Mouse (Mus musculus) forebrain, embryonic 12.5 days (tissue): ENCODE measurements around the gene Rcc1l. TPM values are rescaled to one million over a fixed set of nuclear protein-coding genes. Genes with fewer than 3 reads are reported as not detected.

Source experiments
- ATAC-seq: fragments of 200-750 bp; cut with Nextera tagmentation; 2 replicates; pipeline ENCODE4 v1.8.0; 2017; ENCODE audit warnings: moderate TSS enrichment; ENCODE audit not compliant: low FRiP score
- H3K27ac ChIP-seq: fragments of 300-500 bp; sonication (generic); 2 replicates; pipeline ENCODE4 v1.5.1; 2016; ENCODE audit warnings: mild to moderate bottlenecking
- H3K27me3 ChIP-seq: fragments of 300-500 bp; sonication (generic); 2 replicates; pipeline ENCODE4 v1.6.1; 2016; ENCODE audit warnings: mild to moderate bottlenecking
- H3K36me3 ChIP-seq: fragments of 300-500 bp; sonication (generic); replicated peaks from 2 replicates; pipeline ENCODE4 v1.6.1; 2016; ENCODE audit warnings: mild to moderate bottlenecking
- H3K4me1 ChIP-seq: fragments of 300-500 bp; sonication (generic); 2 replicates; pipeline ENCODE4 v1.6.1; 2016
- H3K4me2 ChIP-seq: fragments of 300-500 bp; sonication (generic); 2 replicates; pipeline ENCODE4 v1.6.1; 2016; ENCODE audit warnings: mild to moderate bottlenecking, moderate library complexity
- H3K4me3 ChIP-seq: fragments of 300-500 bp; sonication (generic); replicated peaks from 2 replicates; pipeline ENCODE4 v1.5.1; 2016; ENCODE audit warnings: mild to moderate bottlenecking
- H3K9ac ChIP-seq: fragments of 300-500 bp; sonication (generic); 2 replicates; pipeline ENCODE4 v1.6.1; 2016; ENCODE audit warnings: mild to moderate bottlenecking
- H3K9me3 ChIP-seq: fragments of 300-500 bp; sonication (generic); 2 replicates; pipeline ENCODE4 v1.6.1; 2016
- WGBS: fragments of 180-500 bp; shearing (Covaris S2); methylation state at CpG from one replicate; pipeline ENCODE4 v1.1.7; 2016; 5-methylcytosine and 5-hydroxymethylcytosine counted together
- polyA plus RNA-seq: library from polyadenylated mRNA; unstranded; fragments of >200 nt; fragmentation: Nextera tagmentation; extraction: Ambion mirVana; gene quantifications from 2 replicates; pipeline ENCODE4 v1.2.1, GENCODE M21; 2016

Rcc1l gene
- polyA plus RNA-seq, 1 experiment from 2014 or later: 29.4 TPM

DNA sequence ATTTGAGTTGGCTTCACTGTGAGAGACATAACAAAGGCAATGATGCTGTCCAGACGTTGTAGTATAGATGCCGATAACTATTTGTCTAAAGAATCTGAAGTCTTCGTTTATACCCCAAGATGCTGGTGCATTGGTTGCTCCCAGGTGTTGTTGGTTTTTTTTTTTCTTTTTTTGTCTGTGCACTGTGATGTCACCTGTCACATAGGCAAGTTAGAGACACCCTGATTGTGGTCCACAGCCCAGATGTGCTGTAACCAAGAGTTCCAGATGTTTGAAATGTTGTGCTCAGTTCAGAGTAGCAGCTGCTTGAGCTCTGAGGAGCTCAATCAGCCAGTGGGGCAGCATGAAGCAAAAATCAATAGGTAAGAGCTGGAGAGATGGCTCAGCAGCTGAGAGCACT is 9.5 kb upstream of the Rcc1l start:
- Histone ChIP-seq H3K9ac (no peak overlapping the region), H3K36me3 (no peaks in the 10 kb centered on the region), H3K4me2 (no peak overlapping the region), H3K27ac (no peak overlapping the region), H3K4me1 (peaks cover 18% of the 10 kb centered on the region), H3K27me3 (no peaks in the 10 kb centered on the region), H3K9me3 (no peaks in the 10 kb centered on the region), H3K4me3 (no peak overlapping the region)
- WGBS: 88% methylated on average over 3 of the region's 3 CpGs
- ATAC-seq: no peak

GRCm38 (mm10) chr5:134183880-134184808 is 7.6 kb upstream of the Rcc1l start, which contains the start of gene Gtf2ird2:
Gtf2ird2 (plus strand) TSS chr5:134184019.
- under 1% methylated on average over 88 of the region's 92 CpGs for WGBS
- peak within 1 kb of the TSS; percentile 83 for H3K4me2 ChIP-seq
- peaks cover 18% of the 10 kb centered on the region for H3K4me1 ChIP-seq
- peak within 1 kb of the TSS; percentile 72 for H3K4me3 ChIP-seq
- no peaks in the 10 kb centered on the region for H3K36me3 ChIP-seq
- peak within 1 kb of the TSS; percentile 95 for H3K27ac ChIP-seq
- H3K9me3 ChIP-seq: no peaks in the 10 kb centered on the region
- no peaks in the 10 kb centered on the region for H3K27me3 ChIP-seq
- peak within 1 kb of the TSS; percentile 83 for H3K9ac ChIP-seq
- peak; percentile 95 for ATAC-seq

GRCm38 (mm10) chr5:134183162-134183561 is 6.6 kb upstream of the Rcc1l start:
- peaks cover 18% of the 10 kb centered on the region for H3K4me1 ChIP-seq

DNA sequence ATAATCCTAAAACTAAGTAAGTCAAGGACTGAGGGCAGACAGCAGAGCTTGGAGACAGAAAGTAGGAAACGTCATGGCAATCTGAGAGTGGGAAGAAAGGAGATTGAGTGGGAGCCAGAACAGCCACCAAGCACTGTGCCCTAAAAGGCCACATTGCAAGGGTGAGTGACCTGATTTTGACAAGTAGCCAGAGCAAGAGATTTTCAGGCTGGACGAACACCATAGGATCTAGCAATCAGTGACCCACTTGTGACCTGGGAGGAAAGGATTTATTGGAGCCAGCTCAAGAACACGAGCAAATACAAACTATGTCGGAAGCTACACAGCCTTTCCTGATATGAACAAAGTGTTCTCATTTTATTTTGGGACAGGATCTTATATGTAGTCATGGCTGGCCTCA is 6.2 kb upstream of the Rcc1l start:
- 65% methylated on average over 4 of the region's 4 CpGs for WGBS
- H3K9me3 ChIP-seq: no peaks in the 10 kb centered on the region
- ATAC-seq: no peak
- H3K36me3 ChIP-seq: no peaks in the 10 kb centered on the region
- peak overlapping the region; percentile 72; the same call in 1 of the 2 replicates for H3K4me3 ChIP-seq
- H3K27ac ChIP-seq: no peak overlapping the region
- H3K4me1 ChIP-seq: peaks cover 18% of the 10 kb centered on the region
- no peaks in the 10 kb centered on the region for H3K27me3 ChIP-seq
- H3K9ac ChIP-seq: peak overlapping the region; percentile 83; the same call in 1 of the 2 replicates
- H3K4me2 ChIP-seq: peak overlapping the region; percentile 83

More at GRCm38 (mm10) chr5:134183162-134183561, 6.6 kb upstream of the Rcc1l start:
- peak overlapping the region; percentile 72 for H3K4me3 ChIP-seq
- 0 out of 2 replicates have a peak overlapping the region, but pooled peaks have one; percentile 5 for H3K27ac ChIP-seq
- H3K27me3 ChIP-seq: no peaks in the 10 kb centered on the region
- no peaks in the 10 kb centered on the region for H3K36me3 ChIP-seq
- no peaks in the 10 kb centered on the region for H3K9me3 ChIP-seq
- ATAC-seq: no peak
- H3K4me2 ChIP-seq: peak overlapping the region; percentile 83
- 62% methylated on average over 7 of the region's 7 CpGs for WGBS
- peak overlapping the region; percentile 83 for H3K9ac ChIP-seq

DNA sequence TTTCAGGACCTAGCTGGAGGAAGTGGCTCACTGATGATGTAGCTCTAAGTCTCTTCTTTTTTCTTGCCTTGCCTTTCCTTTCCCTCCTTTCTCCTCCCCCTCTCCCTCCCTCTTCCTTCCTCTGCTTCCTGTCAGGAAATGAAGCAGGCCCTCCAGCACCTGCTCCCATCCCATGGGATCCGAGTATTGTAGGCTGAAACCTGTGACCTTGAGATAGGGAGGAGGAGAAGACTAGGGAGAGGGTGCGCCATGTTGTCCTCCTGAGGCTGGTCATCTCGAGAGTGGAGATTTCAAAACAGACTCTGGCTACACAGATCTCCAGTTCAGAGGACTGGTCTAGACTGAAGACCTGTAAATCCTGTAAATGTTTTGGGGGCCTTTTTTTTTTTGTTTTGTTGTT is 5.6 kb upstream of the Rcc1l start:
- no peak overlapping the region for H3K4me2 ChIP-seq
- H3K9ac ChIP-seq: no peak overlapping the region
- H3K27ac ChIP-seq: peak overlapping the region; percentile 36; the same call in 1 of the 2 replicates
- no peaks in the 10 kb centered on the region for H3K36me3 ChIP-seq
- peaks cover 18% of the 10 kb centered on the region for H3K4me1 ChIP-seq
- H3K9me3 ChIP-seq: no peaks in the 10 kb centered on the region
- H3K4me3 ChIP-seq: no peak overlapping the region
- ATAC-seq: no peak
- WGBS: 84% methylated on average over 3 of the region's 3 CpGs
- no peaks in the 10 kb centered on the region for H3K27me3 ChIP-seq

GRCm38 (mm10) chr5:134179871-134180270 is 3.3 kb upstream of the Rcc1l start:
- no peaks in the 10 kb centered on the region for H3K27me3 ChIP-seq
- WGBS: 28% methylated on average over 7 of the region's 7 CpGs
- H3K4me1 ChIP-seq: peaks cover 30% of the 10 kb centered on the region
- H3K36me3 ChIP-seq: no peaks in the 10 kb centered on the region
- no peaks in the 10 kb centered on the region for H3K9me3 ChIP-seq
- no peak overlapping the region for H3K9ac ChIP-seq
- no peak for ATAC-seq
- no peak overlapping the region for H3K4me2 ChIP-seq
- H3K27ac ChIP-seq: no peak overlapping the region
- no peak overlapping the region for H3K4me3 ChIP-seq

- WGBS: 81% methylated on average over 7 of the region's 7 CpGs
- Histone ChIP-seq H3K9me3 (no peaks in the 10 kb centered on the region), H3K36me3 (no peaks in the 10 kb centered on the region), H3K9ac (no peak overlapping the region), H3K4me3 (no peak overlapping the region), H3K27me3 (no peaks in the 10 kb centered on the region), H3K4me2 (no peak overlapping the region), H3K27ac (no peak overlapping the region), H3K4me1 (peaks cover 32% of the 10 kb centered on the region)
- ATAC-seq: no peak
Measured at GRCm38 (mm10) chr5:134178536-134178935, 2.0 kb upstream of the Rcc1l start.

DNA sequence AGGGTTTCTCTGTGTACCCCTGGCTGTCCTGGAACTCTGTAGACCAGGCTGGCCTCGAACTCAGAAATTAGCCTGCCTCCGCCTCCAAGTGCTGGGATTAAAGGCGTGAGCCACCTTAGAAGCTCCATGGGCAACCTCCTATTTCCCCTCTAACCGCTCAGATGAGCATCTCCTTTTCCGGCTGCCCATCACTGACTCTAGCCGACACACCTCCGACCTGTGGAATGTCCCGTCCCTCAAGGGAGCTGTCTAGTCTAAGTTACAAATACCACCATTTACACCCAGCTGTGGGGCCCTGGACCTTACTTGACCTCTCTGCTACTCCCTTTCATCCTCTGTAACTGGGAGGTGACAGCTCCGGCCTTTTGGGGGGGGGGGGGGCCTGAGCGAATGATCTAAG is 878 bp downstream of the Rcc1l start:
- WGBS: 18% methylated on average over 10 of the region's 10 CpGs
- H3K4me1 ChIP-seq: peaks cover 16% of the 10 kb centered on the region
- H3K9ac ChIP-seq: peak overlapping the region; percentile 69
- H3K4me3 ChIP-seq: peak overlapping the region; percentile 97
- H3K27me3 ChIP-seq: no peaks in the 10 kb centered on the region
- H3K4me2 ChIP-seq: peak overlapping the region; percentile 92
- no peaks in the 10 kb centered on the region for H3K9me3 ChIP-seq
- H3K36me3 ChIP-seq: peaks cover 4% of the 10 kb centered on the region
- no peak for ATAC-seq
- peak overlapping the region; percentile 78; the same call in 1 of the 2 replicates for H3K27ac ChIP-seq

GRCm38 (mm10) chr5:134173206-134173605 is 3.4 kb downstream of the Rcc1l start:
- H3K4me1 ChIP-seq: peaks cover 16% of the 10 kb centered on the region
- no peak overlapping the region for H3K4me2 ChIP-seq
- H3K4me3 ChIP-seq: no peak overlapping the region
- WGBS: 42% methylated on average over 4 of the region's 4 CpGs
- no peak overlapping the region for H3K27ac ChIP-seq
- no peak overlapping the region for H3K9ac ChIP-seq
- no peaks in the 10 kb centered on the region for H3K9me3 ChIP-seq
- ATAC-seq: no peak
- no peaks in the 10 kb centered on the region for H3K27me3 ChIP-seq
- H3K36me3 ChIP-seq: peaks cover 16% of the 10 kb centered on the region

- Histone ChIP-seq H3K9ac (no peak overlapping the region), H3K27me3 (no peaks in the 10 kb centered on the region), H3K4me2 (no peak overlapping the region), H3K4me3 (no peak overlapping the region), H3K4me1 (peaks cover 9% of the 10 kb centered on the region), H3K36me3 (peaks cover 24% of the 10 kb centered on the region), H3K9me3 (no peaks in the 10 kb centered on the region), H3K27ac (no peak overlapping the region)
- no peak for ATAC-seq
- WGBS: 97% methylated on average over 8 of the region's 8 CpGs
Measured at GRCm38 (mm10) chr5:134170167-134170566, 6.4 kb downstream of the Rcc1l start.

DNA sequence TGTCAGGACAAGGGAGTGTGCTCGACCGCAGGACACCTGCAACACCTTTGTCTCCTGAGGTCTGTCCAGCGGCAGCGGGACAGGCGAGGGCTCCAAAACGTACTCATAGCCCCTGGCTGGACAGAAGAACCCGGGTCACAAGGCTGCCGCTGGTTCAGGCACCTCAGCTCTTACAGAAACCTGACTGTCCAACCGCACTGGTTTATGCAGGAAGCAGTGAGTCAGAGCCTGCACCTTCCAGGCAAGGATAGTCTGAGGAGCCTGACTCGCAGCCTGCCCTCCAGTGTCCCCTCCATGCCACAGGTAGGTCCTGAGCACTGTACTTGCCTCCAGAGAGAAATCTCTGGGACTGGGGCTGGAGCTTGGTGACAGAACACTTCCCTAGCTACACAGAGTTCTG is 7.3 kb downstream of the Rcc1l start:
- H3K4me3 ChIP-seq: no peak overlapping the region
- H3K9me3 ChIP-seq: no peaks in the 10 kb centered on the region
- peaks cover 10% of the 10 kb centered on the region for H3K4me1 ChIP-seq
- WGBS: 94% methylated on average over 10 of the region's 10 CpGs
- no peak overlapping the region for H3K4me2 ChIP-seq
- H3K27ac ChIP-seq: no peak overlapping the region
- H3K27me3 ChIP-seq: no peaks in the 10 kb centered on the region
- peaks cover 24% of the 10 kb centered on the region for H3K36me3 ChIP-seq
- ATAC-seq: no peak
- H3K9ac ChIP-seq: no peak overlapping the region

GRCm38 (mm10) chr5:134168033-134168432 is 8.5 kb downstream of the Rcc1l start:
- H3K36me3 ChIP-seq: peaks cover 33% of the 10 kb centered on the region
- 92% methylated on average over 9 of the region's 9 CpGs for WGBS

More at GRCm38 (mm10) chr5:134168033-134168432, 8.5 kb downstream of the Rcc1l start:
- Histone ChIP-seq H3K27me3 (no peaks in the 10 kb centered on the region), H3K9ac (no peak overlapping the region), H3K4me1 (peaks cover 10% of the 10 kb centered on the region), H3K9me3 (no peaks in the 10 kb centered on the region), H3K27ac (no peak overlapping the region), H3K4me3 (no peak overlapping the region), H3K4me2 (no peak overlapping the region)
- ATAC-seq: no peak
